Mouse (Mus musculus): ENCODE measurements around the gene Olfr420. TPM values are rescaled to one million over a fixed set of nuclear protein-coding genes. Genes with fewer than 3 reads are reported as not detected.

Olfr420 gene
- polyA plus RNA-seq (2014; fragmentation: Illumina TruSeq; extraction: RNeasy Lipid Tissue Mini Kit (QIAGEN cat#74804); ENCODE audit: low read depth, low replicate concordance), result not detected

DNA sequence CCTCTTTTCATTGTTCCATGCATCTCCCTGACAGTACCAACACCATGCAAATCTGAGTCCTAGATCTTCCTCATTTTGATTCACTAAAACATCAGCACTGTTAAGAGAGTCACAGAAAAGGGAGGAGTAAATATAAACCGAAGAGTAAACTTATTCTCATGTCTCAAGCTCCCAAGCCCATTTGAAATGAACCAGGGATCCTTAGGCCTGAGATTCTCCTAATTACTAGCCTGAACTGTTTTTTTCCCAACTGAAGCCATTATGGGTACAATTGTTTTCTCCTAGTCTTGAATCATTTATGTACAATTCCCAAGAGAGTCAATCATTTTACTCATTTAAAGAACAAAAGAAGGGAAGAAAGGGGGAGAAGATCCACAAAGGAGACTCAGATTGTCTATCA lies at the start of gene Olfr420:
Olfr420 (plus strand) TSS at position 301 of the 400 bp plus-strand sequence.

GRCm38 (mm10) chr1:174121062-174121461 lies 34.4 kb upstream of the Olfr420 start, which contains the start of gene Olfr231:
Gene Olfr231 (minus strand): TSS chr1:174121162.

DNA sequence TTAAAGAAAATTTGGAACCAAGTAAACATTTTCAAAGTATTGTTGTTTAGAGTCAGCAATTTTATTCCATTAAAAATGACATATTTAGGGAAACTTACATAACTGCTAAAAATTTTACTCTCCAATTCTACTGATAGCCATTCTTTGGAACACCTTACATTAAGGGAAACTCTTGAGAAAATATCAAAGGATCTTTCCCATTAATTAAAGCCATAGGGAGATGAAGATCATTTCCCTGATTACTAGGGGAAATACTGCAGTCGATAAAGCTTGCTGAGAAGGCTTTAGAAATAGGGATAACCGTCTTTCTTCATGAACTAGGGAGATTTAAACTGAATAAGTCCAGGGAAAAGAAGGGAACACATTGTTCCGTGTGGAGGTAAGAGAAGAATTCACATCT lies 24.2 kb upstream of the Olfr420 start, which contains the start of gene Olfr424:
Olfr424 (plus strand) TSS at position 301 of the 400 bp plus-strand sequence.

GRCm38 (mm10) chr1:174172605-174173004 lies 17.2 kb downstream of the Olfr420 start, which contains the start of gene Spta1:
Gene Spta1 (plus strand): TSS chr1:174172776.

Other genes starting within 250 kb of the Olfr420 start
- 7.2 TPM for gene Ifi211, start 242.6 kb upstream of the Olfr420 start, polyA plus RNA-seq (2014; fragmentation: Illumina TruSeq; extraction: RNeasy Lipid Tissue Mini Kit (QIAGEN cat#74804); ENCODE audit: low read depth, low replicate concordance)
- 49.2 TPM for gene Mndal, start 213.1 kb upstream of the Olfr420 start, polyA plus RNA-seq (2014; fragmentation: Illumina TruSeq; extraction: RNeasy Lipid Tissue Mini Kit (QIAGEN cat#74804); ENCODE audit: low read depth, low replicate concordance)
- gene Ifi203, start 213.0 kb upstream of the Olfr420 start, polyA plus RNA-seq (2014; fragmentation: Illumina TruSeq; extraction: RNeasy Lipid Tissue Mini Kit (QIAGEN cat#74804); ENCODE audit: low read depth, low replicate concordance), result 42.1 TPM
- gene Ifi202b, start 172.9 kb upstream of the Olfr420 start, polyA plus RNA-seq (2014; fragmentation: Illumina TruSeq; extraction: RNeasy Lipid Tissue Mini Kit (QIAGEN cat#74804); ENCODE audit: low read depth, low replicate concordance), result not detected
- gene Ifi205, start 123.8 kb upstream of the Olfr420 start, polyA plus RNA-seq (2014; fragmentation: Illumina TruSeq; extraction: RNeasy Lipid Tissue Mini Kit (QIAGEN cat#74804); ENCODE audit: low read depth, low replicate concordance), result 2.0 TPM
- not detected for gene Olfr433, start 114.9 kb upstream of the Olfr420 start, polyA plus RNA-seq (2014; fragmentation: Illumina TruSeq; extraction: RNeasy Lipid Tissue Mini Kit (QIAGEN cat#74804); ENCODE audit: low read depth, low replicate concordance)
- not detected for gene Olfr432, start 106.4 kb upstream of the Olfr420 start, polyA plus RNA-seq (2014; fragmentation: Illumina TruSeq; extraction: RNeasy Lipid Tissue Mini Kit (QIAGEN cat#74804); ENCODE audit: low read depth, low replicate concordance)
- not detected for gene Olfr430, start 89.0 kb upstream of the Olfr420 start, polyA plus RNA-seq (2014; fragmentation: Illumina TruSeq; extraction: RNeasy Lipid Tissue Mini Kit (QIAGEN cat#74804); ENCODE audit: low read depth, low replicate concordance)
- not detected for gene Olfr429, start 71.3 kb upstream of the Olfr420 start, polyA plus RNA-seq (2014; fragmentation: Illumina TruSeq; extraction: RNeasy Lipid Tissue Mini Kit (QIAGEN cat#74804); ENCODE audit: low read depth, low replicate concordance)
- gene Olfr427, start 58.7 kb upstream of the Olfr420 start, polyA plus RNA-seq (2014; fragmentation: Illumina TruSeq; extraction: RNeasy Lipid Tissue Mini Kit (QIAGEN cat#74804); ENCODE audit: low read depth, low replicate concordance), result not detected
- not detected for gene Olfr231, start 34.5 kb upstream of the Olfr420 start, polyA plus RNA-seq (2014; fragmentation: Illumina TruSeq; extraction: RNeasy Lipid Tissue Mini Kit (QIAGEN cat#74804); ENCODE audit: low read depth, low replicate concordance)
- not detected for gene Olfr424, start 24.1 kb upstream of the Olfr420 start, polyA plus RNA-seq (2014; fragmentation: Illumina TruSeq; extraction: RNeasy Lipid Tissue Mini Kit (QIAGEN cat#74804); ENCODE audit: low read depth, low replicate concordance)
- gene Spta1, start 17.1 kb downstream of the Olfr420 start, polyA plus RNA-seq (2014; fragmentation: Illumina TruSeq; extraction: RNeasy Lipid Tissue Mini Kit (QIAGEN cat#74804); ENCODE audit: low read depth, low replicate concordance), result not detected
- gene Olfr419, start 96.4 kb downstream of the Olfr420 start, polyA plus RNA-seq (2014; fragmentation: Illumina TruSeq; extraction: RNeasy Lipid Tissue Mini Kit (QIAGEN cat#74804); ENCODE audit: low read depth, low replicate concordance), result not detected
- gene Mptx1, start 174.9 kb downstream of the Olfr420 start, polyA plus RNA-seq (2014; fragmentation: Illumina TruSeq; extraction: RNeasy Lipid Tissue Mini Kit (QIAGEN cat#74804); ENCODE audit: low read depth, low replicate concordance), result not detected
- not detected for gene Olfr417, start 209.5 kb downstream of the Olfr420 start, polyA plus RNA-seq (2014; fragmentation: Illumina TruSeq; extraction: RNeasy Lipid Tissue Mini Kit (QIAGEN cat#74804); ENCODE audit: low read depth, low replicate concordance)
- not detected for gene Olfr248, start 235.4 kb downstream of the Olfr420 start, polyA plus RNA-seq (2014; fragmentation: Illumina TruSeq; extraction: RNeasy Lipid Tissue Mini Kit (QIAGEN cat#74804); ENCODE audit: low read depth, low replicate concordance)